Mouse (Mus musculus) activated CD4-positive, CD25-positive, alpha-beta regulatory T cell, adult 4 months (primary cell): ENCODE results near the gene Frmd4a. TPM values are rescaled to one million over a fixed set of nuclear protein-coding genes. Genes with fewer than 3 reads are reported as not detected.

Experiments used
- ATAC-seq: one replicate; pipeline ENCODE4 v1.8.0; 2017
- polyA plus RNA-seq, 2 experiments: library from polyadenylated mRNA; unstranded; fragments of 100-300 nt; shearing (Covaris generic); gene quantifications; one replicate each; pipeline ENCODE4 v1.2.1; 2017

The Frmd4a gene
- polyA plus RNA-seq, 2 experiments from 2014 or later, result 0.61 to 1.2 TPM

DNA sequence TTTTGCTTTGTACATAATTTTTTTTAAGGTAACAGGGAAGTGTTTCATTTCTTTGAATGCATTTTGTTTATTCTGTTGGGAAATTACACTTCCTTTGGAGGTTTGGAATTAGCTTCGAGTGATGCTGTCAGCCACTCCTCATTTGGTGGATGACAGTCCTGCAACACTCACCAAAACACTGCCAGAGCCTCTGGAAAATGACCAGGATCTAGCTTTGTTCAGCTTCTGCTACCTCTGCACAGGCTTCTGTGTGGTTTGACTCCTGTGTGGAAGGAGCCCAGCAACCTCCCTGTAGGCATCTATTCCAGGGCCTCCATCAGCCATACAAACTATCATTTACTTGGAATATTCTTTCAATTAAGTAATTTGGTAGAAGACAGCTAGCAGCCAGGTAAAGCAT, 323.6 kb downstream of the Frmd4a start:
- ATAC-seq, result no peak

DNA sequence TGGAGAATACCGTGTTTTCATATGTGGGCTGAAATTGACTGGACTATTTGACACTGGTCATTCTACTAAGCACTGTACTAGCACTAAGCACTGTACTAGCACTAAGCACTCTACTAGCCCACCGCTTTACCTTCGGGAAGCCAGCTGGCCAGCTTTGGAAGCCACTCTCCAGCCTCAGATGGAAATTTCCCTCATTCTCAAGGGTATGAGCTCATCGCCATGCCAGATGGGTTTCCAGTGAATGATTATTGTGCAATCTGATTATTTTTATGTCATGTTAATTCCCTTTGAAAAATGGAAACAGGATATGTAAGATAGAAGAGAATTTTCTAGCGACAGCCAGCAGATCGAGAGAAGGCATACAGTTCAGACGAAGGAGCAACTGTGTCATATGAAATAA, 324.5 kb downstream of the Frmd4a start:
- ATAC-seq, result no peak

- no peak for ATAC-seq
Measured at GRCm38 (mm10) chr2:4344411-4344810, 326.9 kb downstream of the Frmd4a start.

GRCm38 (mm10) chr2:4346232-4346631, 328.7 kb downstream of the Frmd4a start:
- no peak for ATAC-seq

DNA sequence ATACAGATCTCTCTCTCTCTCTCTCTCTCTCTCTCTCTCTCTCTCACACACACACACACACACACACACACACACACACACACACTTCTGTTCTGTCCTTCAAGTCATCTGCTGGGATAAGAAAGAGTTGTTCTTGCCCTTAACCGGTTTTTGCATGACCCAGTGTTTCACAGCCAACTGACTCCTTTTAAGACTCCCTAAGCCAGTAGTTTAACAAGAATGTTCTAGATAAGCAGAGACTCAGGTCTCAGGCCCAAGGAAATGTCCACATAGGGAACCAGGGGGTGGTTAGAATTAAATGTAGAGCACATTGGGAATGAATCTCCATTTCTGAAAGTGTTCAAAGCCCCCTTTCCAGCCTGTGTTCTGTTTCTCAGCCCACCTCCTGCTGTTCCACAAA, 329.4 kb downstream of the Frmd4a start:
- ATAC-seq, result no peak

DNA sequence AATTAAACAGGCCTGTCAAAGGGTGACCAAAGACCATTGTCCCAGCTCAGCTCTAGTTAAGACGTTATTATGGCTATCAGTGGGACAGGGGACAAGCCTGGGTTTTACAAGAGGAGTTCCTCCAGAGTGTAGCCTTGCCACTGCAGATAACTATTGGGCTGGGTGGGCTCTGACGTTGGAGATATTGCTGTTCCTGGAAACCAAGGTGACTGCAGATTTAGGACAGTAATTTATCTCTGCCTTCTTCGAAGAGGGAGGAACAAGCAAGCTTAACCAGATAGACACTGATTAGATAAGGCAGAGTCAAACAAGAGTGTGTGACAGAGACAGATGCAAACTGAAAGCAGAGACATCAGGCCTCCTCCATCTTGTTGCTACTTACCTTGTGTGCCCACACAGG, 330.3 kb downstream of the Frmd4a start:
- no peak for ATAC-seq

DNA sequence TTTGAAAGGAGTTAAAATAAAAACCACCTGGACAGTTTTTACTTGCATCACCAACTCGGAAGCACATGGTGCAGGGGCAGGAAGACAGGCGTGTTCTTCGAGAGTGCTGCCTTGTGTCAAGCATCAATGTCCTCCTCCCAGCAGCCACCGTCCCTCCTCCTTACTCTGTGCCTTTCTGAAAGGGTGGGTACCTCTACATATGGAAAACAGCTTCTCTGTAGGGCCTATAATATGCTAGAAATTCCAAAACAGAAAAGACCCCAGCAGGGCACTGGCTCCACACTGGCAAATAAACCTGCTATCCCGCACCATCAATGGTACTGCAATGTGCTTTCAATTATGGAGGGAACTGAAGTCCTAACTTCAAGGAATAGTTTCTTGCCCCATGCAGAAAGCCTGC, 331.0 kb downstream of the Frmd4a start:
- ATAC-seq, result no peak

DNA sequence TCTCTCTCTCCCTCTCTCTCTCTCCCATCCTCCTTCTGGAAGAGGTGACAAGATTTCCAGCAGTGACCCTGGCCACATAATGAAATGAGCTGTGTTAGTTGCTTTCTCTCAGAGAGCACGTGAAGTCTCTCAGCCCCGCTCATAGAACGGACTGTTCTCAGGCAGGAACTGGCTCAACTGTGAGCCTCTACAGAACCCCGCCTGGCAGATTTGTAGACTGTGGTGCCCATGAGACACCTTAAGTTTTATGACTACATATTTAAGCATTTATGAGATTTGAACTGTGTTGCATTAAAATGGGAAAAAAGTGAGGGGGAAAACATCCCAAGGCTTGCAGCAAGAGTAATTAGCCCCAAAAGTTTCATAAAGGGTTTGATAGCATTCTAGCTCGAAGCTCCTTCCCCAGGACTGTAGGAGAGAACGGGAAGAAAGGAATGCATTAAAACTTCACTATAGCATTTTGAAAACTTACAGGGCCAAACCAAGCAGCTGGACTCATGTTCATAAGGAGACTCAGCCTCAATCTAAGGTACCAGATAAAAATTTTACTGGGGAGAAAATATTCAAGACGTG, 339.4 kb downstream of the Frmd4a start:
- ATAC-seq, result no peak

- ATAC-seq, result no peak
Measured at GRCm38 (mm10) chr2:4361981-4362834, 344.7 kb downstream of the Frmd4a start.

DNA sequence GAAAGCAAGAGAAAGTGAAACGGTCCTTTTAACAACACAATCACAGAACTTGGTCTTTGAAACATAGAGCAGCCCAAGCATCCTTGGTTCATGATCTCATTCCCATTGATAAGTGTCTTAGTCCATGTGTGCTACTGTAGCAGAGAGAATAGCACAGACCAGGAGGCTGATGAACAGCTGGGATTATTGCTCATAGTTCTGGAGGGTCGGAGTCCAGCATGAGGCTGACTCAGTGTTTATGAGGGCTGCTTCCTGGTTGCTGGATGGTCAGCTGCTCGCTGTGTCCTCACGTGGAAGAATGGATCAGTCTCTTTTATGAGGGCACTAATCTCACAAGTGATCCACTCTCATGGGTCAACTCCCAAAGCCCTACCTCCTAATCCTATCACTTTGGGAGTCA, 347.4 kb downstream of the Frmd4a start:
- no peak for ATAC-seq

DNA sequence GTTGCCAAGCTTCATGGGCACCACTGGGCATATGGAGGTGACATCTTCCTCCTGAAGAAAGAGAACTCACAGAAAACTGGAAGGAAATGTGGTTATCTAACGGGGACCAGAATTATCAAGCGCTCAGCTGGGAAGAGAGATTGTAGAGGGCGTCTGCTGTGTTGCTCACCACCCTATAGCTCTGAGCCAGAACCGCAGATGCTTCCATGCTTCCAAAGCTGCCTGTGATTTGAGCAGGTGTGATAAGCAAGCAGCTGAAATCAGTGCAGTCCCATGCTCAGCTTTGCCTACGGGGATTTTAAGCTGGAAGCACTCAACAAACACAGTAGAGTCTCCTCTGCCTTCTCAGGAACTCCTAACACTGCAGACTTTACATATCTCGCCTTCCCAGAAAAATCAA, 351.0 kb downstream of the Frmd4a start:
- ATAC-seq, result no peak

DNA sequence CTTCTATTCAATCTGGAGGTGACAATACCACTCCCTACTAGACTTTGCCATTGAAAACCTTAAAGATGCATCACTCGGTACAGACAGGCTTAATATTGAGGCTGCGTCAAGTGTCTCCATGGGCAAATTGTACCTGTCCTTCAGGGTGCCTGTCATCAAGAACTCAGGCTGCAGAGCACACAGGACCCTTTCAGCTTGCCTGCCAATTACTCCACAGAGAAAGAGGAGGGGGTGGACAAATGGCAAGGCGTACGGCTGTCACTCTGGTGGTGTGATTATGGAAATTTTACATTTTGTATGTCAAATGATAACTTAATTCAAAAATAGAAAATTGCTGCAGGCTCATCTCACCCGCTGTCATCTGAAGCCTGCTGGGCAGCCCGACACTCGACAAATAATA, 353.0 kb downstream of the Frmd4a start:
- ATAC-seq, result no peak

- no peak for ATAC-seq
Measured at GRCm38 (mm10) chr2:4371341-4371740, 353.8 kb downstream of the Frmd4a start.

GRCm38 (mm10) chr2:4378844-4379243, 361.3 kb downstream of the Frmd4a start:
- ATAC-seq, result no peak

GRCm38 (mm10) chr2:4380435-4380834, 362.9 kb downstream of the Frmd4a start:
- ATAC-seq, result no peak

- ATAC-seq, result no peak
Measured at GRCm38 (mm10) chr2:4380926-4381325, 363.4 kb downstream of the Frmd4a start.

DNA sequence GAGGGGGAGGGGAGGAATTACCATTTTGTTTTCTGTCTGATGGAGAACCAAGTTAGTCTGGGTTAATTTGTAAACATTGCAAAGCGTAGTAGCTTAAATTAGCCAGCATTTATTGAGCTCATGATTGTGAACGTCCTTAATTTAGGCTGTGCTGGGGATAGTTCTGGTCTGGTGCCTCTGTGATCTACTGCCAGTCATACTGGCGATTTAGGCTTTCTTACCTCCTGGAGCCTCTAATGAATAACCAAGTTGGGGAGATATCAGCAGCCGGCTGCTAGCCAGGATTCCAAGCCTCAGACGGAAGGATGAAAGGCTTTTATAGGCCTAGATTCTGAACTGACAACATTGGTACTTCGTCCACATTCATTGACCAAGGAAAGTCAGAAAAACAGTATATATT, 369.0 kb downstream of the Frmd4a start:
- ATAC-seq, result no peak

DNA sequence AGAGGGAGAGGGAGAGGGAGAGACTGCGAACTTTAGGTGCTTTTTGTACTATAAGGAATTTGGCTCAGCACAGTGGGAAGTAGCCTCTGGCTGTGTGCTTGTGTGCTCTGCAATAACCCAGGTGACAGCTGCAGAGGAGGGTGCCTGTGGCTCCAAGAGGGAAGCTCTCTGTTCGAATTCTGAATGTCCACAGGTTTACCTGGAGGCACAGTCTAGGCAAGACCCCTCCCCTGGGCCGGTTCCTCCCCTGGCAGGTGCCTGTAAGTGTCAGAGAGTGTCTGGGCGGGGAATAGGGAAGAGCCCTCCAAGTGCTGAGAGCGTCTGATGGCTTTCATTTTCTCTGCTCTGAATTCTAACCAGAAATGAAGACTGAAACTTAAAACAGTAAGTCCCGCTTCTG, 371.8 kb downstream of the Frmd4a start:
- ATAC-seq, result no peak

GRCm38 (mm10) chr2:4391091-4391490, 373.6 kb downstream of the Frmd4a start:
- no peak for ATAC-seq

DNA sequence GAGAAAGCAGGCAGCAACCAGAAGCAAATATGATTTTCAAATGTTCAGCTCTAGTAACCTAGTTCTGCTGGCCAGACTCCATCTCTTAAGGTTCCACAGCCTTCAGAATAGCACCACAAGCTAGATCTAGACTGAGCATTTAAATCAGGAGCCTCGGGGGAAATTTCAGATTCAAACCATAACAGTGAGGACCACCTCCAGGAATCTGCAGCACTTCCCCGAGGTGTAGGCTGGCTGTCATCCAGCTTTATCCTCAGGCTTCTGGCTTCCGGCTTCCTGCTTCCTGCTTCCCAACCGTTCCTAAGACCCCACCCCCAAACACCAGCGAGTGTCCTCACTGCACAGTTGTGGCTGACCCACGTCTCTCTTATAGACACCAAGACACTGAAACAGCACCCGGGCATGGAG, 374.2 kb downstream of the Frmd4a start:
- no peak for ATAC-seq

DNA sequence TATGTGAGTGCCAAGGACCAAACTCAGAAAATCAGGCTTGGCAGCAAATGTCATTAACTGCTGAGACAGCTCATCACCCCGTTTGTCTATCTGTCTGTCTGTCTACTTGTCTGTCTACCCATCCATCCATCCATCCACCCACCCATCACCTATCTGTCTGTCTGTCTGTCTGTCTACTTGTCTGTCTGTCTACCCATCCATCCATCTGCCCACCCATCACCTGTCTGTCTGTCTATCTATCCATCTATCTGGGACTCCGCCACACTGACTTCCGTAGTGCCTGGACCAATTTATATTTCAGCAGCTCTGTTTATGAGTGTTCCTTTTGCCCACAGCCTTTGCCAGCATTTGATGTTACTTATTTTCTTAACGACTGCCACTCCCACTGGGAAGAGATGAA, 375.5 kb downstream of the Frmd4a start:
- no peak for ATAC-seq

DNA sequence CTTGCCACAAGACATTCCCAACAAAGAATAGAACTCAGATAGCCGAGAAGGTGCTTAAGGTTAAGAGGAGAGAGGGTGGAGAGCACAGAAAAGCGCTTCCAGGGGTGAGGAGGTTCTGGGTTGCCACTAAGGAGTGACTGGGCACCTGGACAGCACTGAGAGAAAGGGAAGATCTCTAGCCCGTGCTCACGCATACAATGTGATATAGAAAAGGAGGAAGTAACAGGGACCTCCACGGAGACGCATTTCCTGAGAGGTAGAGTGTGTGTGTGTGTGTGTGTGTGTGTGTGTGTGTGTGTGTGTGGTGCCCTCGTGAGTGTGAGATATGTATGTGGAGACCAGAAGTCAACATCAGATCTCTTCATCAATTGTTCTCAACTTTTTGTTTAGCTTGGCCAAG, 377.1 kb downstream of the Frmd4a start:
- no peak for ATAC-seq

- ATAC-seq, result no peak
Measured at GRCm38 (mm10) chr2:4399721-4400120, 382.2 kb downstream of the Frmd4a start.

GRCm38 (mm10) chr2:4400771-4401596, 383.5 kb downstream of the Frmd4a start:
- ATAC-seq, result no peak
